Mouse (Mus musculus): ENCODE measurements around the gene Slc25a18.

Slc25a18 gene

DNA sequence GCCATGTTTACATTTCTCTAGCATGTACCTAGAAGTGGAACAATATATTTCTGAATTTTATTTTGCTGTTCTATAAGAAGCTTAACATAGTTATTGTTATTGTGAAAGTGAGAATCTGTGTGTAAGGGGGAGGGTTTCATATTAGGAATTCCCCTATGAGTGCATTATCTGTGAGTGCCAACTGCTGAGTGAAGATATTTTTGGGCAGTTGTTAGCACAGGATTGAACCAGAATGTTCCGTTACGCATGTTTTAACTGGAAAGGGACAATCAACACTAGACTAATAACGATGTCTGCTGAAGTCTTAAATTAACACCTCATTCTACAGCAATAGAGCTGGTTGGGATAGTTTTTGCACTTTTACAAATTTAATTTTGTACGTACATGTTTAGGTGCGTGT lies 68.4 kb downstream of the Slc25a18 start:
- no peak for DNase-seq (ENCODE audit: low spot score)
